Mouse (Mus musculus) frontal cortex, postnatal 10 days (tissue): Measurements from ENCODE around the gene Cym.
A peak's percentile ranks its signal among the peaks of the same experiment; 100 is the strongest.

ENCODE experiments used
- DNase-seq, 2 experiments: peaks; one replicate each; pipeline ENCODE4 v3.0.0; 2022; ENCODE audit warnings: low spot score in 2 of 2, mixed read lengths in 1 of 2

Cym gene

DNA sequence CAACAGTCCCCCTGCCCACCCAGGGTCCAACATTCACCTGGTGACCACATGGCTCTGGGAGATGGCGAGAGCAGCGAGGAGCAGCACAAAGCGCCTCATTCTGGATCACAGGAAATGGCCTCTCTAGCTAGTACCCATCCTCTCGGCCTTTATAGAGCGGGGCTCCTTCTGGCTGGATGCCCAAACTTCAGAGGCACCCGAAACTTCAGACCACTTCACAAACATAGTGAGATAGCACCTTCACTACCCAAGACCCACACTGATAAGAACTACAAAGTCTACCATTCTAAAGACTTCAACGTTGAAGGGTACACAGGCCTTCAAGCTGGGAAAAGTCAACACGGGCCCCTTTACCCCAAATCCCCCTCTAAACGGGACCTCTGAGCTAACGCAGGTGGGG is at the start of gene Cym:
Gene Cym (minus strand): TSS at position 125 of the 400 bp plus-strand sequence.
- DNase-seq, result no peak

DNA sequence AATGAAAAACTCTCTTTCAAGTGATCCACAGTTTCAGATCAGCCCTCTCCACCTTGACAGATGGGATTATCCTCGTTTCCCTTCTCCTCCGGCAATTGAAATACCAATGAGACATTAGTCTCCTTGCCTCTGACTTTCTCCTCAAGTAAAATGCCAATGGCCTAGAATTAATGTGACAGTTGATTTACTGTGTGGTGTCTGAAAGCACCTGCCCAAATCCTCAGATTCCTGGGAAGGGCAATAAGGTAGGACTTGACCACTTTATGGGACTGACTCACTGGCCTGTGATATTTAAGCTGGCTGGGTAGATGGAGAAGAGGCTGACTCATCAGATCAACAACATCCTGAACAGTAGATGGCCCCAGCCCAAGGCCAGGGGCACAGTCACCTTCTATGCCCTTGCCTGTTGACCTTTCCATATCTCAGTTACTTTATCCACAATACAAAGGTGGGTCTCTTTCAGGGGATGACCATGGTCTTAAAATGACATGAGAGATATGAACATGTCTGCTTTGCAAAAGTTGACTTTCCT is 45.3 kb upstream of the Cym start:
- DNase-seq, result no peak

- no peak for DNase-seq
Observed at GRCm38 (mm10) chr3:107261851-107262165, 40.3 kb upstream of the Cym start.

DNA sequence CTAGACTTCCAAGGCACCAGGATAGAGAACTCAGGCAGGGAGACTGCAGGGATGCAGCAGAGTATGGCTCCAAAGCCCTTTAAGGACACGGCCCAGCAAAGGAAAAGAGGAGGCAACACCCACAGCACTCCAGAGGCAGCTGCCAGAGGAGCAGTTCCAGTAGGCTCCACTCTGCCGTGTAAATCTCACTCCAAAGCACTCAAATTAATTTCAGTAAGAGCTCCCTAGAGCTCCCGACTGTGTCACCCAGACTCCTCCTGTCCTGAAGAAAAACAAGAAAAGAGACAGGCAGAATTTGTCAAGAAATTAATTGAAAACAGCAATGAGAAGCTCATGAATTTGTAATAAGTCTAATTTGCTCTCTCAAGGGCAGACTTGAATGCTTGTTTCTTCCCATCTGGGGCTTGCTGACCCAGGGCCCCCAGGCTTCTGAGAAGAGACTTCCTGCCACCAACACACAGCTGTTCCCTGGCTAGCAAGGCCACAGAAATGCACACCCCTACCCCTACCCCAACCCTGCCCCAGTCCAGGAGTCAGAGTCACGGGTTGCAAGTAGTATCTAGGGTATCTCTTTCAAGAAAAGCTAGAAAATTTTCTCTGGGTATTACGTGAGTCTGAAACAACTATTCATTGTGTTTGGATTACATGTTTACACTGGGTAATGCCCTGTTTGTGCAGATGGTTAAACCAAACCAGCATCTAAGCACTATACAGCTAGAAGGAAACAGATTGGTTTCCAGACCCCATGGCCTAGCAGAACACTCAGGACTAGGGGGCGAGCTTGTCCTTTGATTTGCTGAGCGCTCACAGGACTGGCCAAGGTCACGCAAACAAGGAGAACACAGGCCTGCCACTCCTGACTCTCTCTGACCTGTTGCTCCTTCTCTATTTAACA is 39.7 kb upstream of the Cym start:
- no peak for DNase-seq

- DNase-seq, result no peak
Observed at GRCm38 (mm10) chr3:107257924-107258323, 36.4 kb upstream of the Cym start.

GRCm38 (mm10) chr3:107256724-107257123 is 35.2 kb upstream of the Cym start:
- no peak for DNase-seq

DNA sequence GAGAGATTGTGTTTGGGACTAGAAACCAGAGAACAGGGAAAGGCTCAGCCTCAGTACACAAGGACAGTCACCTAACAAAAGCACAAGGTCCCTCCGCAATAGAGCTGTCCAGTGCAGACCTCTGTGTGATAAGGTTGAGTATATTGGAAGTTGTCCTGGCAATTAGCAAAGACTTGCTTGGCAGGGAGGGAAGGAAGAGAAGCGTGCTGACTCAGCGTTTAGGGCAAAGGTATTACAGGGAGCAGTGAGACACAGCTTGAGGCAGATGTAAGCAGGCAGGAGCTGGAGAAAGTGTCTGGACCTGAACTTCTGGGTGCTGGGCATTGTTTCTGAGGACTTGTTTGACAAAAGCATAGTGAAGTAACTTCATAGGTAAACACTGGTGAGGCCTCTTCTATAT is 34.5 kb upstream of the Cym start:
- DNase-seq, result no peak

DNA sequence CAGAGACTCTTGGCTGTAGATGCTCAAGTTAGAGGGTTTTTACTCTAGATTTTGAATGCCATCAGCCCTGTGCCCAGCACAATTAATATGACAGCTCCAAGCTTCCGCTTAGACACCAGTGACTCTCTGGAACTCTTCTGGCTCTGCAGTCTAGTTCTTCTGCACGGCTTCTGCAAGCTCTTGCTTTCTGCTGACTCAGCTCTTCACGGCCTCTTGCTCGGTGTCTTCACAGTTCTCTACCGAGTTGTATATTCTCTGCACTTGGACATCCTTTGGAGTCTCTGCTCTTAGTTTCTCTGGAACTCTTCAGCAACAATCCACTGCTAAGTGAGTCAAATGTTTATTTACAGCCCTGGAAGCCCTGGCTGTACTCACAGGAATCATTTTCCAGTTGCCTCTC is 32.4 kb upstream of the Cym start:
- DNase-seq, result no peak

DNA sequence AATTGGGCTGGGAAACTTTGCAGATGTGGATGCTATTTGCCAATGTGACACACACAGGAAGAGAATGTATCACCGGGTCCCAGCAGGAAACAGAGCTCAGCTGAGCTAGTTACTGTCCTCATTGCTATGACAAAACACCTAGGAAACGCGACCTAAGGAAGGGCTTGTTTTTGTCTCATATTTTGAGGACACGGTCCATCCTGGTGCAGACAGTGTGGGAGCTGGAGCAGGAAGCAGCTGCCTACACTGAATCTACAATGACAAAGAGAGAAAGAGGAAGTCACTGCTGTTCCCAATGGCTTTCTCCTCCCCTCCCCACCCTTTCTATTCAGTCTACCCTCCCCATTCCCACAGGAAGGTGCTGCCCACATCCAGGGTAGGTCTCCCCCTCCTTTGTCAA is 30.5 kb upstream of the Cym start:
- DNase-seq, result no peak

DNA sequence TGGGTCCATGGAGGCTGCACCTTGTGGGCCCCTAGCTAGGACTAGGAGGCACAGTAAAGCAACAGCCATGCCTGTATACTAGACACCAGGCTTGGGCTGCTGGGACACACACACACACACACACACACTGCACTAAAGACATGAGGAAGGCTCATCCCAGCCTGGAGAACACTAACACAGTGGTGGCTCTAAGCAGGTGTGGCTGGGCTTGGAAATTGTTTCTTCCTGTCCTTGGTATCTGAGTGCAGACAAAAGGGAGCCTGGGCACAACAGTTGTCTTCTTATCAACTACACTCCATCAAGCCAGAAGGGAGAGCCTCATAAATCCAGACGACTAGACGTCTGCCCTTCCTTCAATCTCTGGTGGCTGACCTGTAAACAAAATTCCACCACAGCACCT is 28.8 kb upstream of the Cym start:
- DNase-seq, result no peak

DNA sequence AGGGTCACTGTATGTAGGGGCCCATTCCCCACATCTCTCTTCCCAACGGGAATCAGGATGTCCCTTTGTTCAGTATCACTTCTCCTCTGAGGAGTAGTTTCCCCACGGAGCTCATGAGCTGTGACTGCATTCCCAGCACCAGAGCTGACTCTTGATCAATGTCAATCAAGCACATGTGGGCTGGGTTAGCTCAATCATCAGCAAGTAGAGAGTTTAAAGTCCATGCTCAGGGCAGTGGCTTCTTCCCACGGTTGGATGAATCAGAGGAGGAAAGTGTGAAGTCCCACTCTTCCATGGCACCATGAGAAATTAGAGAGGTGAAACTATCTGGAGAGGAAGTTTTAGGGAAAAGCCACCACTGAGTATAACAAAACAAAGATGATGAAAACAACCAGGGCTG is 27.5 kb upstream of the Cym start:
- no peak for DNase-seq

DNA sequence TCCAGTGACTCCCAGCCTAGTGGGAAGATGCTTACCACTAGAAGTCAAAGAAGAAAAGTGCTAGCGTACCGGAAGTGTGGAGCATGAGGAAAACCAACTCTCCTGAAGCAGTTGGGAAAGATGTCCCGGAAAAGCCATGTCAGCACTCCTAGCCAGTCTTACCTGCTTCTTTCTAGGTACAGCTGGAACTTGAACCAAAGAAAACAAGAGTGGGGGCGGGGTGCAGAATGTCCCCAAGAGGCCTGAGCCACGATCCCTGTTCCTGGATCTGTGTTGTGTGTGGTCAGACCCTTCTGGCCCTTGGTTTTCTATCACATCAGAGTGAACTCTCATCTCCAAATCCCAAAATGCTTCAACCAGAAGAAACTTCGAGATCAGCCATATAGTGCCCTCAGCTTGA is 25.3 kb upstream of the Cym start:
- DNase-seq, result no peak

DNA sequence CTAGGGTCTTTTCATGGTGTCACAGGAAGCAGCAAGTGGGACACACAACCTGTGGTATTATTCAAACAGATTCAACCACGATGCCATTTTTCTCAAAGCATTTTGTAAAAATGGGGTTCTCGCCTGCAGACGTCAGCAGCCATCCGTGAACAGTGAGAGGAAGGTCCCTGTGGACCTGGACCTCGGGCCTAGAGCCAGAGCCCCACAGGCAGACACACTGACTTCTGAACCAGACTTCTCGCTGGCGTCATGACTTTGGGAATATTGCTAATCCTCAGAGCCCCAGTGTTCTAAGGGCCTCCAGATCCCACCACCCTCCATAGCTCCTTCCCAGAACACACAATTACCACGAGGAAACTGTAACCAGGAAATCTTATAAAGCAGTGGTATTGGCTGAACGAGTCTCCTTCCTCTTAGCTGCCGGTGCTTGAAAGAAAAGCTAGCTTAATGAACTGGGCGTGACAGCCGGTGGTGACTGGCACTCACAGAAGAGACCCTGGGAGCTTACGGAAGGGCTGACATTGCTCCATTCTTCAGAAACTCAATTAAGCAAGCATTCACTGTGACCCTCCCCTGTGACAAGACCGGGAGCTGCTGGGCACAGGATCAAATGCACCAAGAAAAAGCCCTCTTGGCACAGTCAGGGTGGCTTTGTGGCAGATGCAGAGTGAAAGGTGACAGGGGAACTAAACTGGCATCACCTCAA is 20.0 kb upstream of the Cym start:
- DNase-seq, result no peak

- no peak for DNase-seq
Observed at GRCm38 (mm10) chr3:107239607-107240006, 18.1 kb upstream of the Cym start, which contains the start of gene Prok1. Gene Prok1 (minus strand): TSS chr3:107239707.

GRCm38 (mm10) chr3:107238471-107238980 is 17.0 kb upstream of the Cym start:
- DNase-seq, result no peak

GRCm38 (mm10) chr3:107238051-107238450 is 16.5 kb upstream of the Cym start:
- DNase-seq, result no peak

DNA sequence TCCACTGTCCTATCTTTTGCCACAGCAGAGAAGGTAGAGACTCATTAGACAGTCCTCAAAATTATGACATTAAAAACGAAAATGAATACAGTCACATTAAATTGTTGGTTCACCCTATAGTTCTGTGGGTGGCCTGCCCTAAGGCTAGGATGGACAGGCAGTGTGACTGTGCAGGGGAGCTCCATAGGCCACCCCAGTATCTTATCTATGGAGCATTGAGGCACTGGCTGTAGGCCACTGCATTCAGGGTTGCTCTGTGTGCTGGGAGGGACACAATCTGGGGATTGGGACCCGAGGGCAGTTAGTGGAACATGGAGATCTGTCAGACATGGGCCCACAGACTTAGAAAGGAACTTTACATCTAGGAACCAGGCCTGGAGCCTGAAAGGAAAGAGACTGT is 12.4 kb upstream of the Cym start:
- no peak for DNase-seq

DNA sequence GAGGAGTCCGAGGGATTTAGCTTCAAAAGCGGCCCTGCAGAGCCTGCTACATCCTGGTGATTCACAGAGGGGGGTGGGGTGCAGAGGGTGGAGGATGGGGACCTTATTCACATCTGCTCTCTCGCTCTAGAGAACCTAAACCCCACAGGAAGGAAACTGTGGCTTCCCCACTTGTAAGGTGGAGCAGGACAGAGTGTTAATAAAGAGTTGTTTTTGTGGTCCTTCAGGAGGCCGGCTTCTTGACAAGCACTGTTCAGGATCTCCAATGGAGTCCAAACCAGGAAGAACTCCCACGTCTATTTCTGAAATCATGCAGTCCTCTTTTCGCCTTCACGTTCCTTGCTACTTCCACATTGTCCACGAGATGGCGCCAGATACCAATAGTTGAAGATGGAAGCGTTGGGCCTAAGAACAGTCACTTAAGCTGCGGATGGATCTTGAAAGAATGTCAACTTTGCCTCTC is 11.8 kb upstream of the Cym start:
- peak; percentile 57 to 80 for DNase-seq

GRCm38 (mm10) chr3:107231202-107231601 is 9.7 kb upstream of the Cym start:
- no peak for DNase-seq

DNA sequence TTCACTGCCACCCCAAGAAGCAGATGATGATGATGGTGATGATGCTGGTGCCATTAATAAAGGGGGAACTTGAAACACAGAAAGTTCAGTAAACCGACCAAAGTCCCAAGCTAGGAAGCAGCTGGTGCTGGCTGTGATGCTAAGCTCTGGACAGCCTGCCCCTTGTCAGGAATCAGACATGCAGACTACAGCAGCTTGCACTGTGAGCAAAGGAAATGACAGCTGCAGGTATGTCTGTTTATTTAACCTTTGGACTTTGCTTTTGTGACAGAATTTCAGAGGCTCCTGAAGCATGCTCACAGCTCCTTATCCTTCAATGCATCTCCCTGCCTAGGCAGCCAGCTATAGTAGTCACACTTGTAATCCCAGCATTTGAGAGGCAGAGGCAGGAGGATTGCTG is 9.0 kb upstream of the Cym start, which contains the start of gene A630076J17Rik:
Gene A630076J17Rik (plus strand): TSS at position 88 of the 400 bp plus-strand sequence.
- no peak for DNase-seq

- DNase-seq, result no peak
Observed at GRCm38 (mm10) chr3:107229822-107230221, 8.3 kb upstream of the Cym start.

GRCm38 (mm10) chr3:107229221-107229620 is 7.7 kb upstream of the Cym start:
- no peak for DNase-seq

DNA sequence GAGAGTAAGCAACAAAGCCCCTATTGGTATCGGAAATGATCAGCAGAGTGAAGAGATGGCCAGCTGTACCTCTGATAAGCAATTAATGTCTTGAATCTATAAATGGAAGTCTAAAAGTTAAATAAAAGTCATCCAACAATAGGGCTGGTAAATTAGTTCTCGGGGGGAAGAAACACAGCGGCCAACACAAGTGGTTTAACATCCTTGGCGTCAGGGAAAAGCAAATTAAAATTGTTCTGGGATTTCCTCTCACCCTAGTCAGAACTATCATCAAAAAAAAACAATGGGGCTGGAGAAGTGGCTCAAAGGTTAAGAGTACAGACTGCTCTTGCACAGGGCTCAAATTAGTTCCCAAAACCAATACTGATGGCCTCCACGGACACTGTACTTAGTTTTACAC is 4.3 kb upstream of the Cym start:
- no peak for DNase-seq
